Comparison of ENCODE assay signal across 17 mouse cellular contexts in the genomic region with DNA sequence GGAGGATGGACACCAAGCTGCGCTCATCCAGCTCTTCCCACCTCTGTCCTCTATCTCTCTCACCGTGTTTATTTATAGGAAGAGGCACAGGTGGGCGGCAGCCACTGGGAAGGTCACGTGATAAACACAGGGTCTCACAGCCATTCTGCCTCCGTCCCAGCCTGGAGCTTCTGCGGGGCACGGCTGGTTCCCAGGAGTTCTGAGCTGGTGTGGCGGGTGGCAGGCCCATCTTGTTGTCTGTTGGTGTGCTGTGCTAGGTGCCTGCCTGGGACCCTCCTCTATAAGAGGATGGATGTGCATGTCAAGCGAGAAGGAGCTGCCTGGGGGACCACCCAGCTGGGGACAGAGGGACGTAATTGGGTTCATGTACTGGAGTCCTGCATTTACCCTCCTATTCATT.
"Had no signal": no experiment of that assay in that cellular context is flagged by ENCODE, and none has a peak within 500 bp of the region (broad histone marks: within the 10 kb centered on the region; RNA-seq: fewer than 3 reads in every experiment).

No protein-coding gene starts in this region.

- H3K27ac ChIP-seq: limb, embryonic 12.5 days; liver, embryonic 13.5 days; lung, embryonic 15.5 days; macrophage; midbrain, embryonic 15.5 days; stomach, embryonic 15.5 days had no signal

- H3K4me2 ChIP-seq: limb, embryonic 12.5 days; liver, embryonic 13.5 days; lung, embryonic 15.5 days; midbrain, embryonic 11.5 days; midbrain, embryonic 15.5 days; stomach, embryonic 15.5 days had no signal

- H3K9me3 ChIP-seq: limb, embryonic 12.5 days; liver, embryonic 13.5 days; lung, embryonic 15.5 days; megakaryocyte, embryonic 14.5 days; midbrain, embryonic 15.5 days; stomach, embryonic 15.5 days had no signal

- H3K4me3 ChIP-seq: limb, embryonic 12.5 days; liver, embryonic 13.5 days; lung, embryonic 15.5 days; megakaryocyte, embryonic 14.5 days; midbrain, embryonic 15.5 days; stomach, embryonic 15.5 days had no signal

- H3K36me3 ChIP-seq: limb, embryonic 12.5 days; liver, embryonic 13.5 days; lung, embryonic 15.5 days; midbrain, embryonic 15.5 days; stomach, embryonic 15.5 days had no signal

- ATAC-seq: liver, postnatal 0 days; midbrain, embryonic 15.5 days had no signal

- H3K27me3 ChIP-seq: stomach, embryonic 15.5 days had no signal

- DNase-seq: kidney, adult 8-10 months; kidney, postnatal 25 days; layer of hippocampus, adult 9-11 months; liver; liver, embryonic 13.5 days; liver, postnatal 0 days; lung, postnatal 14 days; right cerebral cortex, postnatal 14 days; thymus, adult 2 months; thymus, postnatal 36 days had no signal

- H3K9ac ChIP-seq: limb, embryonic 12.5 days; liver, embryonic 13.5 days; liver, postnatal 0 days; lung, embryonic 15.5 days; midbrain, embryonic 15.5 days; stomach, embryonic 15.5 days had no signal
